Mouse (Mus musculus) C2C12 (cell line): Measurements from ENCODE around the gene Dusp27. TPM values are rescaled to one million over a fixed set of nuclear protein-coding genes. Genes with fewer than 3 reads are reported as not detected.
A peak's percentile ranks its signal among the peaks of the same experiment; 100 is the strongest.

Experiments
- H3K27me3 ChIP-seq: one replicate; pipeline ENCODE4 v1.6.1; 2011; ENCODE audit not compliant: control insufficient read depth, insufficient read depth, insufficient read length
- H3K36me3 ChIP-seq: one replicate; pipeline ENCODE4 v1.6.1; 2011; ENCODE audit not compliant: control insufficient read depth, insufficient read depth
- H3K4me3 ChIP-seq: one replicate; pipeline ENCODE4 v1.5.1; 2011; ENCODE audit warnings: mild to moderate bottlenecking, control low read depth; ENCODE audit not compliant: poor library complexity, insufficient read depth, severe bottlenecking
- H3K79me2 ChIP-seq: one replicate; pipeline ENCODE4 v1.6.1; 2011; ENCODE audit not compliant: control insufficient read depth, insufficient read depth
- H3K79me3 ChIP-seq: one replicate; pipeline ENCODE4 v1.6.1; 2011; ENCODE audit warnings: low read depth, control low read depth
- H3ac ChIP-seq: one replicate; pipeline ENCODE3; 2011; ENCODE audit warnings: low read depth; ENCODE audit not compliant: control insufficient read depth, insufficient read length
- CEBPB ChIP-seq: IDR thresholded peaks from one replicate; pipeline ENCODE4 v1.6.1; 2011; ENCODE audit warnings: low read depth, mild to moderate bottlenecking, control low read depth, moderate library complexity
- CTCF ChIP-seq: IDR thresholded peaks from one replicate; pipeline ENCODE4 v1.5.1; 2011; ENCODE audit not compliant: control insufficient read depth, insufficient read depth, insufficient read length
- FOSL1 ChIP-seq: IDR thresholded peaks from one replicate; pipeline ENCODE4 v1.8.0; 2011; ENCODE audit warnings: mild to moderate bottlenecking, low read length; ENCODE audit not compliant: poor library complexity, insufficient read depth, severe bottlenecking
- MAX ChIP-seq: IDR thresholded peaks from one replicate; pipeline ENCODE4 v1.6.1; 2011; ENCODE audit warnings: mild to moderate bottlenecking, control low read depth
- MYOD1 ChIP-seq: IDR thresholded peaks from one replicate; pipeline ENCODE4 v1.6.1; 2011; ENCODE audit warnings: low read depth; ENCODE audit not compliant: control insufficient read depth, insufficient read length
- MYOG ChIP-seq: IDR thresholded peaks from one replicate; pipeline ENCODE4 v1.6.1; 2011; ENCODE audit not compliant: control insufficient read depth, insufficient read length; ENCODE audit errors: extremely low read depth
- USF1 ChIP-seq: IDR thresholded peaks from one replicate; pipeline ENCODE4 v1.6.1; 2011; ENCODE audit warnings: low read depth, mild to moderate bottlenecking, control low read depth, moderate library complexity
- polyA plus RNA-seq: library from polyadenylated mRNA; unstranded; fragments of >200 nt; fragmentation: generic; extraction: Trizol; gene quantifications from one replicate; pipeline ENCODE4 v1.2.1, GENCODE M21; 2012; ENCODE audit warnings: missing spikeins

The Dusp27 gene
- polyA plus RNA-seq, 1 experiment, result 5.4 TPM

DNA sequence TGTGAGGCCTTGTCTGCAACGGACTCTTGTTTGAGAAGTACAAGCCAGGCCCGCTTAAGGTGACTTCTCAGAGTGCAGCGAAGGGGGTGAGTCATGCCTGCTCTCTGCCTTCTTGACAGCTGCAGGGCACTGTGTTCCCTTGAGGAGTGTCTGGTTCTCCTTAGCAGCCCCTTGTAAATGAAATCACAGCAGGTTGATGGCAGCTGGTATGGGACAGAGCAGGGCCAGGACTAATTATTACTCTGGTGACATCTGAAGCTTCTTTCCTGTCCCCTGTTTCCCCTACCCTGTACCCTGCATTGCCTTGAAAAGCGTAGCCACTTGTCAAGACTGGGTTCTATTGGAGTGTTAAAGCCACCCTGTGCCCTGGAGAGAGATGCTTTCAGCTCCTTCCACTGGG lies 38.0 kb downstream of the Dusp27 start:
- no peaks in the 10 kb centered on the region for H3K36me3 ChIP-seq
- TF ChIP-seq MYOD1 (peak; percentile 89), CEBPB (no peak)
- no peak overlapping the region for H3ac ChIP-seq
- H3K4me3 ChIP-seq, result no peak overlapping the region
- H3K79me3 ChIP-seq, result no peaks in the 10 kb centered on the region
- H3K27me3 ChIP-seq, result no peaks in the 10 kb centered on the region
- H3K79me2 ChIP-seq, result no peaks in the 10 kb centered on the region

DNA sequence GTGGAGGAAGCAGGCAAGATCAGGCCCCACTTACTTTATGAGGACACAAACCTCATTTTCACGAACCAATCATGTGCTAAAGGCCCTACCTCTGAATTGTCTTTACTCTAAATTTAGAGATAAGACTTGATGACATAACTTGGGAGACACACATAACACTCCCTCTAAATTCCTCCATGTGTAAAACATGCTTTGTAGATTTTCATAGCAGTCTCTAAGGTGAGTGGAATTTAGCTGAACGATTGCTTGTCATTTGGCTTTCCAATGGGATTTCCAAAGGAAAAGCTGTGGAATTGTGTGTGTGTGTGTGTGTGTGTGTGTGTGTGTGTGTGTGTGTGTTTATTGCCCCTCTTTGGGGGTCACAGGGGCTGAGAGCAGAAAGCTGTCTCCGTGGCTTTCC lies 38.4 kb downstream of the Dusp27 start:
- no peak overlapping the region for H3K4me3 ChIP-seq
- H3K36me3 ChIP-seq, result no peaks in the 10 kb centered on the region
- no peaks in the 10 kb centered on the region for H3K79me3 ChIP-seq
- H3K27me3 ChIP-seq, result no peaks in the 10 kb centered on the region
- TF ChIP-seq MYOD1 (no peak), CTCF (no peak), CEBPB (no peak), MYOG (no peak), MAX (no peak), FOSL1 (no peak), USF1 (no peak)
- no peak overlapping the region for H3ac ChIP-seq
- H3K79me2 ChIP-seq, result no peaks in the 10 kb centered on the region

DNA sequence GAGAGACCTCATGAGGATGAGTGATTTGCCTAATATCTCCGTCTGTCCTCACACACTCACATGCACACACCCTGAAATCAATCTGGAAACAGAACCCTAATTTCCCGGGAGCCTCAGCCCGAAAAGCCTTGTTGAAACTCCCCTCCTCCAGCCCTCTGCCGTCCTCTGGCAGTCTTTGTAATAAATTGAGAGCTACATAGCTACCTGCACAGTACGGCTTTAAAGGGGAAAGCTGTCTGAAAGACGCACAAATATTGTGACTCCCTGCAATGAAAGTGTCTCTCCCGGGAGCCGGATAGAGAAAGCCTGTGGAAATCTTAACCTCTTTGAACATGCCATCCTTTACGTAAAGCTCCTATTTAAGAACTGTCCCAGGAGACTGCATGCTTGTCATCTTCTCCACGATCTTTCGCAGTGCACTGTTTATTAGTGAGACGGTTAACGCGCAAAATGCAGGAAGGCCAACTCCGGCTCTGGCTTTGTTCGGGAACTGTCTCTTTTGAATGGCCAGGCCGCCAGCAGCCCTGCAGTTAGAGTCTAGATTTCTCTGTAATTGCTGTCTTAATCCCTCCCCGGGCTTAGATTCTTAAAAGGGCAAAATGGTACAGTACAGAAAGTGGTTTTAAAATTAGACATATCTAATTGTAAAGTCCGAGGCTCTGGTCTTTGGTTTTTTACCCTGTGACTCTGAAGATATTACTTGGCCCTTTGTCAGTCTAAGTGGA lies 39.1 kb downstream of the Dusp27 start:
- Histone ChIP-seq H3K79me2 (no peaks in the 10 kb centered on the region), H3K4me3 (no peak overlapping the region), H3K27me3 (no peaks in the 10 kb centered on the region), H3K36me3 (no peaks in the 10 kb centered on the region), H3ac (no peak overlapping the region), H3K79me3 (no peaks in the 10 kb centered on the region)
- TF ChIP-seq MYOG (no peak), CTCF (no peak), CEBPB (no peak), USF1 (no peak), MYOD1 (no peak), MAX (no peak)

DNA sequence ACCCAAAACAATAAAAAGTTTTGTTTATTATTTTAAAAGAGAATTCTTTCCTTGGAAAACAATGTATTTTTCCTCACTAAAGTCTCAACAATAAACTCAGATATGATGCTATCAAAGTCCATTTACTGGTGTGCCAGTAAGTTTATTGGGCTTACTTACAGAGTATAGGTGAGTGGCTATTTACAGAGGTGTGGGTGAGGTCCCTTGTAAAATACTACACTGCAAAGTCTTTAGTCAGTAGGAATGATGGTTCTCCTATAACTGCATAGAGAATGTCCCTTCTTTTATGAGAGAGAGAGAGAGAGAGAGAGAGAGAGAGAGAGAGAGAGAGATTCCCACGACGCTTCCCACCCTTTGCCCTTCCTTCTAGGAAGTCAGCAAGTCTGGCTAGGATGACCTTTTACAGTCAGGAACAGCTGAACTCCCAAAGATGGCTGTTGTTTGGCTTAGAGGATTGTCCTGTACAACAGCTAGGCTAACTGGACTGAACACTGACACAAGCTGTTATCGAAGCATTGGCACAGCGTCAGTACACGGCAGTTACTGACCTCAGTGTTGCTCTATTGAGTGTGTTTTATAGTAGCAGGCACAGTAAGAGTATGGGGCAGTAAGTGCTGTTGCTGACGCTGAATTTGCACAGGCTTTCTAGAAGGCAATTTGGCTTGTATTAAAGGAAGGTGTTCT lies 50.5 kb downstream of the Dusp27 start:
- Histone ChIP-seq H3ac (no peak overlapping the region), H3K79me2 (no peaks in the 10 kb centered on the region), H3K27me3 (no peaks in the 10 kb centered on the region), H3K79me3 (no peaks in the 10 kb centered on the region), H3K36me3 (no peaks in the 10 kb centered on the region), H3K4me3 (no peak overlapping the region)
- TF ChIP-seq MAX, result no peak
- TF ChIP-seq USF1, result no peak
- no peak for TF ChIP-seq MYOG
- TF ChIP-seq MYOD1, result no peak
- no peak for TF ChIP-seq FOSL1
- no peak for TF ChIP-seq CTCF
- no peak for TF ChIP-seq CEBPB

DNA sequence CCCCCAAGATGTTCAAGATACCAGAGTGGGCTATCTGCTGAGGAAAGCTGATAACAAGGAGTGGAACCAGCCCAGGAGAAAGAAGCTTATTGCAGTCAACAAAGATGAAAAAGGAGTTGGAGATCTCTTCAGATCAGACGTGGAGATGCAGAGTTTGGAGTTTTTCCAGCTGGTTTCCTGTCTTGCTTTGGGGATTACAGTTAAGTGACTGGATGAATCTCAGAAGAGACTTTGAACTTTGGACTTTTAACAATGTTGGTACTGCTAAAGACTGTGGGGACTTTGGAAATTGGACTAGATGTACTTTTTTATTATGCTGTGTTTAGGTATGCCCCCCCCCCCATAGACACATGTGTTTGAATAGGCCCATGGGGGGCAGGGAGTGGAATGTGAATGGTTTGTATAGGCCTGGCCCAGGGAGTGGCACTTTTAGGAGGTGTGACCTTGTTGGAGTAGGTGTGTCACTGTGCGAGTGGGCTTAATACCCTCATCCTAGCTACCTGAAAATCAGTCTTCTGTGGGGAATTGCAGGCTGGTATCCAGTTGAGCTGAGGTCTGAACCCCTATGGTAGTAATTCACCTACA lies 59.8 kb downstream of the Dusp27 start:
- TF ChIP-seq USF1 (no peak), CEBPB (no peak), MYOD1 (no peak), MYOG (no peak), FOSL1 (no peak), CTCF (no peak), MAX (no peak)
- Histone ChIP-seq H3K4me3 (no peak overlapping the region), H3ac (no peak overlapping the region), H3K79me2 (no peaks in the 10 kb centered on the region), H3K79me3 (no peaks in the 10 kb centered on the region), H3K27me3 (no peaks in the 10 kb centered on the region), H3K36me3 (no peaks in the 10 kb centered on the region)

DNA sequence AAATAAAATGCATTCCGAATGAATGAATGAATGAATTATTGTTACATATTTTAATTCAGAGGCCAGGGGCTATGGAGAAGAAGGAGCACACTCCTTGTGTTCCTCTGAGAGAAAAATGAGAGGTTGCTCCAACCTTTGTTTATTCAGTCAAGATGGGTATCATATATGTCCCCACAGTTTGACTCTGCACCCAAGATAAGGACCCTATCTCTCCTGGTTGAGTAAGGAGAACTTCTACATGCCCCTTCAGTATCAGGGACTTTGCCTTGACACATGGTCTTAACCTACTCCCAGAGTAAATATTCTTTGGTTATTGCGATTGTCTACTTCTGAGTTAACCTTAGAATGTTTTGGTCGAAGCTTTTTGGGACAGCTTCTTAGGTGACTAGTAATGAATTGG lies 63.9 kb downstream of the Dusp27 start:
- Histone ChIP-seq H3ac (no peak overlapping the region), H3K36me3 (no peaks in the 10 kb centered on the region), H3K27me3 (no peaks in the 10 kb centered on the region), H3K79me2 (no peaks in the 10 kb centered on the region), H3K4me3 (no peak overlapping the region), H3K79me3 (no peaks in the 10 kb centered on the region)
- TF ChIP-seq MYOD1, result no peak
- no peak for TF ChIP-seq CEBPB
- TF ChIP-seq MYOG, result no peak
- TF ChIP-seq MAX, result no peak
- no peak for TF ChIP-seq USF1
- no peak for TF ChIP-seq CTCF
- TF ChIP-seq FOSL1, result no peak
